Mouse (Mus musculus) intestine, embryonic 15.5 days (tissue): ENCODE results near the gene Btbd8. TPM values are rescaled to one million over a fixed set of nuclear protein-coding genes. Genes with fewer than 3 reads are reported as not detected.

Experiments used
- ATAC-seq: fragments of 200-750 bp; cut with Nextera tagmentation; 2 replicates; pipeline ENCODE4 v1.8.0; 2017; ENCODE audit warnings: moderate TSS enrichment, moderate library complexity
- H3K27ac ChIP-seq: fragments of 300-500 bp; sonication (generic); 2 replicates; pipeline ENCODE4 v1.5.1; 2015; ENCODE audit warnings: mild to moderate bottlenecking, inconsistent platforms
- H3K27me3 ChIP-seq: fragments of 300-500 bp; sonication (generic); replicated peaks from 2 replicates; pipeline ENCODE4 v1.6.1; 2015; ENCODE audit warnings: inconsistent platforms
- H3K36me3 ChIP-seq: fragments of 300-500 bp; sonication (generic); 2 replicates; pipeline ENCODE4 v1.6.1; 2015; ENCODE audit warnings: inconsistent platforms
- H3K4me1 ChIP-seq: fragments of 300-500 bp; sonication (generic); replicated peaks from 2 replicates; pipeline ENCODE4 v1.6.1; 2015; ENCODE audit warnings: inconsistent platforms
- H3K4me2 ChIP-seq: fragments of 300-500 bp; sonication (generic); replicated peaks from 2 replicates; pipeline ENCODE4 v1.6.1; 2015; ENCODE audit warnings: mild to moderate bottlenecking, inconsistent platforms
- H3K4me3 ChIP-seq: fragments of 300-500 bp; sonication (generic); replicated peaks from 2 replicates; pipeline ENCODE4 v1.5.1; 2015; ENCODE audit warnings: inconsistent platforms
- H3K9ac ChIP-seq: fragments of 300-500 bp; sonication (generic); 2 replicates; pipeline ENCODE4 v1.6.1; 2015; ENCODE audit warnings: inconsistent platforms
- H3K9me3 ChIP-seq: fragments of 300-500 bp; sonication (generic); 2 replicates; pipeline ENCODE4 v1.6.1; 2016; ENCODE audit warnings: inconsistent platforms
- WGBS: fragments of 180-500 bp; shearing (Covaris S2); methylation state at CpG from one replicate; pipeline ENCODE4 v1.1.7; 2015; 5-methylcytosine and 5-hydroxymethylcytosine counted together
- polyA plus RNA-seq: library from polyadenylated mRNA; unstranded; fragments of >200 nt; fragmentation: Nextera tagmentation; extraction: Ambion mirVana; gene quantifications from 2 replicates; pipeline ENCODE4 v1.2.1, GENCODE M21; 2015

Btbd8 gene
- polyA plus RNA-seq, 1 experiment from 2014 or later = 4.1 TPM

- Histone ChIP-seq H3K9ac (no peak overlapping the region), H3K4me3 (no peak overlapping the region), H3K27ac (no peak overlapping the region), H3K36me3 (no peaks in the 10 kb centered on the region), H3K4me1 (no peaks in the 10 kb centered on the region), H3K4me2 (no peak overlapping the region), H3K27me3 (no peaks in the 10 kb centered on the region), H3K9me3 (no peaks in the 10 kb centered on the region)
- ATAC-seq = no peak
- WGBS = 14% methylated on average over 1 of the region's 1 CpGs
Measured at GRCm38 (mm10) chr5:107421676-107422075, 16.1 kb upstream of the Btbd8 start.

- Histone ChIP-seq H3K4me3 (no peak within 1 kb of the TSS), H3K9me3 (no peaks in the 10 kb centered on the region), H3K27me3 (no peaks in the 10 kb centered on the region), H3K9ac (no peak within 1 kb of the TSS), H3K27ac (no peak within 1 kb of the TSS), H3K4me1 (no peaks in the 10 kb centered on the region), H3K36me3 (no peaks in the 10 kb centered on the region), H3K4me2 (no peak within 1 kb of the TSS)
- ATAC-seq = no peak
- 79% methylated on average over 3 of the region's 3 CpGs for WGBS
Measured at GRCm38 (mm10) chr5:107431249-107431648, 6.5 kb upstream of the Btbd8 start, which contains the start of gene Lpcat2b. Gene Lpcat2b (plus strand): TSS chr5:107431549.

- no peaks in the 10 kb centered on the region for H3K9me3 ChIP-seq
- ATAC-seq = no peak
- H3K4me1 ChIP-seq = 0 out of 2 replicates have a peak, but pooled peaks cover 4% of the 10 kb centered on the region
- no peak overlapping the region for H3K9ac ChIP-seq
- no peak overlapping the region for H3K27ac ChIP-seq
- H3K4me2 ChIP-seq = no peak overlapping the region
- 78% methylated on average over 5 of the region's 5 CpGs for WGBS
- no peaks in the 10 kb centered on the region for H3K36me3 ChIP-seq
- H3K4me3 ChIP-seq = no peak overlapping the region
- no peaks in the 10 kb centered on the region for H3K27me3 ChIP-seq
Measured at GRCm38 (mm10) chr5:107434001-107434400, 3.8 kb upstream of the Btbd8 start.

- no peak for ATAC-seq
- 0 out of 2 replicates have a peak, but pooled peaks cover 4% of the 10 kb centered on the region for H3K4me1 ChIP-seq
- no peak overlapping the region for H3K4me3 ChIP-seq
- no peak overlapping the region for H3K9ac ChIP-seq
- 82% methylated on average over 6 of the region's 6 CpGs for WGBS
- no peaks in the 10 kb centered on the region for H3K36me3 ChIP-seq
- no peak overlapping the region for H3K4me2 ChIP-seq
- H3K27ac ChIP-seq = no peak overlapping the region
- no peaks in the 10 kb centered on the region for H3K27me3 ChIP-seq
- H3K9me3 ChIP-seq = no peaks in the 10 kb centered on the region
Measured at GRCm38 (mm10) chr5:107436185-107436584, 1.6 kb upstream of the Btbd8 start.

GRCm38 (mm10) chr5:107436587-107437209 lies 1.1 kb upstream of the Btbd8 start:
- no peaks in the 10 kb centered on the region for H3K9me3 ChIP-seq
- H3K36me3 ChIP-seq = no peaks in the 10 kb centered on the region
- H3K27ac ChIP-seq = no peak overlapping the region
- no peak overlapping the region for H3K4me2 ChIP-seq
- 0 out of 2 replicates have a peak, but pooled peaks cover 4% of the 10 kb centered on the region for H3K4me1 ChIP-seq
- no peak overlapping the region for H3K9ac ChIP-seq
- ATAC-seq = no peak
- no peak overlapping the region; the same call in 1 of the 2 replicates for H3K4me3 ChIP-seq
- no peaks in the 10 kb centered on the region for H3K27me3 ChIP-seq
- WGBS = 67% methylated on average over 6 of the region's 6 CpGs

GRCm38 (mm10) chr5:107438353-107438752 lies 556 bp downstream of the Btbd8 start:
- peak overlapping the region; percentile 90 for H3K27ac ChIP-seq
- H3K4me1 ChIP-seq = 0 out of 2 replicates have a peak, but pooled peaks cover 4% of the 10 kb centered on the region
- ATAC-seq = peak; percentile 12; the same call in 1 of the 2 replicates
- no peaks in the 10 kb centered on the region for H3K36me3 ChIP-seq
- 20% methylated on average over 7 of the region's 7 CpGs for whole genome bisulfite sequencing
- peak overlapping the region; percentile 74 for H3K4me2 ChIP-seq
- H3K4me3 ChIP-seq = peak overlapping the region; percentile 99
- H3K9me3 ChIP-seq = no peaks in the 10 kb centered on the region
- peak overlapping the region; percentile 99 for H3K9ac ChIP-seq
- no peaks in the 10 kb centered on the region for H3K27me3 ChIP-seq

GRCm38 (mm10) chr5:107441881-107442280 lies 4.1 kb downstream of the Btbd8 start:
- H3K36me3 ChIP-seq = no peaks in the 10 kb centered on the region
- no peaks in the 10 kb centered on the region for H3K27me3 ChIP-seq
- ATAC-seq = no peak
- no peak overlapping the region for H3K9ac ChIP-seq
- H3K27ac ChIP-seq = no peak overlapping the region
- H3K4me1 ChIP-seq = 0 out of 2 replicates have a peak, but pooled peaks cover 4% of the 10 kb centered on the region
- no peak overlapping the region for H3K4me2 ChIP-seq
- no peaks in the 10 kb centered on the region for H3K9me3 ChIP-seq
- H3K4me3 ChIP-seq = no peak overlapping the region
- 80% methylated on average over 5 of the region's 5 CpGs for WGBS

GRCm38 (mm10) chr5:107444251-107444650 lies 6.5 kb downstream of the Btbd8 start:
- H3K4me1 ChIP-seq = no peaks in the 10 kb centered on the region
- no peak for ATAC-seq
- H3K9ac ChIP-seq = no peak overlapping the region
- H3K9me3 ChIP-seq = no peaks in the 10 kb centered on the region
- no peaks in the 10 kb centered on the region for H3K27me3 ChIP-seq
- 92% methylated on average over 4 of the region's 4 CpGs for WGBS
- no peak overlapping the region for H3K4me3 ChIP-seq
- H3K27ac ChIP-seq = no peak overlapping the region
- no peak overlapping the region for H3K4me2 ChIP-seq
- H3K36me3 ChIP-seq = no peaks in the 10 kb centered on the region

- Histone ChIP-seq H3K4me2 (no peak overlapping the region), H3K36me3 (no peaks in the 10 kb centered on the region), H3K9me3 (no peaks in the 10 kb centered on the region), H3K27me3 (no peaks in the 10 kb centered on the region), H3K4me1 (no peaks in the 10 kb centered on the region), H3K4me3 (no peak overlapping the region), H3K9ac (no peak overlapping the region), H3K27ac (no peak overlapping the region)
- ATAC-seq = peak; percentile 77
- 65% methylated on average over 4 of the region's 4 CpGs for WGBS
Measured at GRCm38 (mm10) chr5:107447977-107448376, 10.2 kb downstream of the Btbd8 start.

- no peak overlapping the region for H3K4me3 ChIP-seq
- no peak overlapping the region for H3K4me2 ChIP-seq
- 0 out of 2 replicates have a peak, but pooled peaks have one; percentile 25 for ATAC-seq
- no peaks in the 10 kb centered on the region for H3K36me3 ChIP-seq
- H3K9ac ChIP-seq = no peak overlapping the region
- no peak overlapping the region for H3K27ac ChIP-seq
- H3K4me1 ChIP-seq = no peaks in the 10 kb centered on the region
- no peaks in the 10 kb centered on the region for H3K27me3 ChIP-seq
- no peaks in the 10 kb centered on the region for H3K9me3 ChIP-seq
- WGBS = 84% methylated on average over 4 of the region's 4 CpGs
Measured at GRCm38 (mm10) chr5:107448784-107449183, 11.0 kb downstream of the Btbd8 start.

GRCm38 (mm10) chr5:107449620-107450019 lies 11.8 kb downstream of the Btbd8 start:
- H3K27me3 ChIP-seq = no peaks in the 10 kb centered on the region
- ATAC-seq = peak; percentile 53; the same call in 1 of the 2 replicates
- WGBS = 73% methylated on average over 5 of the region's 5 CpGs

GRCm38 (mm10) chr5:107450299-107450698 lies 12.5 kb downstream of the Btbd8 start:
- Histone ChIP-seq H3K4me1 (no peaks in the 10 kb centered on the region), H3K9ac (no peak overlapping the region), H3K27me3 (no peaks in the 10 kb centered on the region), H3K9me3 (no peaks in the 10 kb centered on the region), H3K4me3 (no peak overlapping the region), H3K36me3 (no peaks in the 10 kb centered on the region), H3K27ac (no peak overlapping the region), H3K4me2 (no peak overlapping the region)
- 93% methylated on average over 5 of the region's 5 CpGs for WGBS
- no peak for ATAC-seq

More at GRCm38 (mm10) chr5:107449620-107450019, 11.8 kb downstream of the Btbd8 start:
- no peak overlapping the region for H3K4me3 ChIP-seq
- no peak overlapping the region for H3K27ac ChIP-seq
- no peaks in the 10 kb centered on the region for H3K9me3 ChIP-seq
- no peaks in the 10 kb centered on the region for H3K4me1 ChIP-seq
- no peak overlapping the region for H3K4me2 ChIP-seq
- no peak overlapping the region for H3K9ac ChIP-seq
- no peaks in the 10 kb centered on the region for H3K36me3 ChIP-seq
